Mouse (Mus musculus) thymus, postnatal 4 days (tissue): ENCODE measurements at regions not wholly inside any gene's neighbourhood (a gene's known extent, or its start where the extent isn't known, plus 50 kb on each side); places are given as distances from the start of the nearest gene placed in this dataset.

Source experiments
- DNase-seq: peaks from one replicate; pipeline ENCODE4 v3.0.0; 2021

DNA sequence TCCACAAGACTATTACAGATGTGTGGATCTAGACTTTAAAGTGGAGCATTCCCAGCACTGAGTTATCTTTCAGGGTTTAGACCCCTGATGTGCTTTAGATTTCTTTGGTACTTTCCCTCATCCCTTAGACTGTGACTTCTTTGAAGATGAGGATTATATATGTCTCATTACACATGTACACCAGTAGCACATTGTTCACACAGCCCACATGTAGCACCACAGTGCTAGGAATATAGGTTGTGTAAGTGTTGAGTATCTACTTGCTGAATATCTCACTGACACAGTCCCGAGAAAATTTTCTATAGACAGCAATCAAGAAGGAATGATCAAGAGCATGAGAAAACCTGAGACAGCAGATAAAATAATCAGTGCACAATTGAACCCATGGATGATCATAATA, 243.4 kb upstream of the Brinp1 start:
- DNase-seq, result no peak

GRCm38 (mm10) chr4:69196094-69196493, 241.9 kb upstream of the Brinp1 start:
- DNase-seq, result no peak

GRCm38 (mm10) chr4:69195645-69196044, 241.4 kb upstream of the Brinp1 start:
- DNase-seq, result peak; percentile 9
